Mouse (Mus musculus) myocyte (in vitro differentiated cells): Measurements from ENCODE around the gene Pard3. TPM values are rescaled to one million over a fixed set of nuclear protein-coding genes. Genes with fewer than 3 reads are reported as not detected.
A peak's percentile ranks its signal among the peaks of the same experiment; 100 is the strongest.

Experiments used
- H3K27me3 ChIP-seq: one replicate; pipeline ENCODE4 v1.6.1; 2011; ENCODE audit not compliant: control insufficient read depth, insufficient read depth, insufficient read length
- H3K36me3 ChIP-seq: one replicate; pipeline ENCODE4 v1.6.1; 2011; ENCODE audit not compliant: control insufficient read depth, insufficient read depth
- H3K4me2 ChIP-seq: one replicate; pipeline ENCODE4 v1.6.1; 2011; ENCODE audit warnings: low read depth, control low read depth
- H3K4me3 ChIP-seq: one replicate; pipeline ENCODE4 v1.5.1; 2011; ENCODE audit warnings: mild to moderate bottlenecking, control low read depth, moderate library complexity
- H3K79me2 ChIP-seq: one replicate; pipeline ENCODE4 v1.6.1; 2011; ENCODE audit not compliant: control insufficient read depth, insufficient read depth
- H3ac ChIP-seq: one replicate; pipeline ENCODE4 v1.6.1; 2011; ENCODE audit not compliant: control insufficient read depth, insufficient read length
- CEBPB ChIP-seq: IDR thresholded peaks from 2 replicates; pipeline ENCODE4 v1.6.1; 2011; ENCODE audit warnings: mild to moderate bottlenecking, moderate library complexity; ENCODE audit not compliant: poor library complexity, insufficient read depth, severe bottlenecking
- E2F4 ChIP-seq: IDR thresholded peaks from one replicate; pipeline ENCODE4 v1.6.1; 2011; ENCODE audit warnings: mild to moderate bottlenecking, control low read depth, moderate library complexity; ENCODE audit not compliant: insufficient read depth
- MAX ChIP-seq: IDR thresholded peaks from one replicate; pipeline ENCODE4 v1.6.1; 2011; ENCODE audit warnings: low read depth, mild to moderate bottlenecking, control low read depth
- MYOD1 ChIP-seq, 3 experiments: IDR thresholded peaks; one replicate each; pipeline ENCODE4 v1.6.1; 2011; ENCODE audit warnings: control low read depth in 2 of 3, low read depth in 2 of 3, mild to moderate bottlenecking in 2 of 3, moderate library complexity in 1 of 3; ENCODE audit not compliant: insufficient read length in 2 of 3, control insufficient read depth in 1 of 3
- MYOG ChIP-seq, 3 experiments: IDR thresholded peaks; one replicate each; pipeline ENCODE4 v1.6.1; 2011; ENCODE audit warnings: control low read depth in 2 of 3, low read depth in 2 of 3, mild to moderate bottlenecking in 2 of 3; ENCODE audit not compliant: insufficient read length in 2 of 3, control insufficient read depth in 1 of 3, insufficient read depth in 1 of 3
- POLR2A ChIP-seq: IDR thresholded peaks from one replicate; pipeline ENCODE4 v1.6.1; 2011; ENCODE audit warnings: low read depth, mild to moderate bottlenecking, control low read depth, moderate library complexity; ENCODE audit not compliant: insufficient read length
- POLR2AphosphoS2 ChIP-seq: IDR thresholded peaks from one replicate; pipeline ENCODE4 v1.6.1; 2011; ENCODE audit warnings: low read depth, control low read depth; ENCODE audit not compliant: insufficient read length
- REST ChIP-seq: IDR thresholded peaks from one replicate; pipeline ENCODE4 v1.6.1; 2011; ENCODE audit warnings: mild to moderate bottlenecking, control low read depth, moderate library complexity; ENCODE audit not compliant: insufficient read depth, insufficient read length
- SRF ChIP-seq: IDR thresholded peaks from one replicate; pipeline ENCODE4 v1.6.1; 2011; ENCODE audit warnings: low read depth; ENCODE audit not compliant: control insufficient read depth, insufficient read length
- TCF12 ChIP-seq: IDR thresholded peaks from one replicate; pipeline ENCODE4 v1.6.1; 2011; ENCODE audit warnings: mild to moderate bottlenecking, control low read depth; ENCODE audit not compliant: poor library complexity, insufficient read depth, severe bottlenecking
- TCF3 ChIP-seq: IDR thresholded peaks from one replicate; pipeline ENCODE4 v1.6.1; 2011; ENCODE audit warnings: low read depth, control low read depth; ENCODE audit not compliant: insufficient read length
- USF1 ChIP-seq: IDR thresholded peaks from one replicate; pipeline ENCODE4 v1.6.1; 2011; ENCODE audit warnings: low read depth, mild to moderate bottlenecking, control low read depth, moderate library complexity
- polyA plus RNA-seq: library from polyadenylated mRNA; unstranded; fragments of >200 nt; fragmentation: generic; extraction: Trizol; gene quantifications from one replicate; pipeline ENCODE4 v1.2.1, GENCODE M21; 2012; ENCODE audit warnings: missing spikeins

Pard3 gene
- polyA plus RNA-seq, 1 experiment = 24.3 TPM

- peak overlapping the region; percentile 67 for H3K4me2 ChIP-seq
- H3ac ChIP-seq = no peak overlapping the region
- TF ChIP-seq MAX = no peak
- TF ChIP-seq POLR2A = no peak
- TF ChIP-seq TCF12 = no peak
- TF ChIP-seq MYOD1 (IDR thresholded peaks at IDR 0.05; ENCODE audit: control insufficient read depth in 1 of 3, insufficient read length in 2 of 3, low read depth in 2 of 3) = no peak
- TF ChIP-seq USF1 = no peak
- TF ChIP-seq POLR2AphosphoS2 = no peak
- no peak for TF ChIP-seq E2F4
- TF ChIP-seq SRF = no peak
- no peak for TF ChIP-seq MYOG (IDR thresholded peaks at IDR 0.05; ENCODE audit: control insufficient read depth in 1 of 3, insufficient read depth in 1 of 3, insufficient read length in 2 of 3, low read depth in 2 of 3)
- TF ChIP-seq REST = no peak
- TF ChIP-seq TCF3 = no peak
- TF ChIP-seq CEBPB = no peak
- H3K36me3 ChIP-seq = peaks cover 4% of the 10 kb centered on the region
- H3K4me3 ChIP-seq = no peak overlapping the region
- no peaks in the 10 kb centered on the region for H3K27me3 ChIP-seq
- peaks cover 7% of the 10 kb centered on the region for H3K79me2 ChIP-seq
These were observed 254.2 kb downstream of the Pard3 start for GRCm38 (mm10) chr8:127317914-127318313.

- Histone ChIP-seq H3K4me2 (peak overlapping the region; percentile 67), H3ac (no peak overlapping the region), H3K27me3 (no peaks in the 10 kb centered on the region), H3K36me3 (no peaks in the 10 kb centered on the region), H3K79me2 (peaks cover 7% of the 10 kb centered on the region), H3K4me3 (no peak overlapping the region)
- TF ChIP-seq MYOG (IDR thresholded peaks at IDR 0.05; ENCODE audit: control insufficient read depth in 1 of 3, insufficient read depth in 1 of 3, insufficient read length in 2 of 3, low read depth in 2 of 3) = peak in 1 of 3 experiments; percentile 50
- no peak for TF ChIP-seq POLR2A
- TF ChIP-seq POLR2AphosphoS2 = no peak
- TF ChIP-seq USF1 = peak; percentile 69
- no peak for TF ChIP-seq MAX
- TF ChIP-seq TCF3 = no peak
- TF ChIP-seq TCF12 = peak; percentile 29
- peak; percentile 61 to 94 (median 90) for TF ChIP-seq MYOD1 (IDR thresholded peaks at IDR 0.05; ENCODE audit: control insufficient read depth in 1 of 3, insufficient read length in 2 of 3, low read depth in 2 of 3)
- TF ChIP-seq E2F4 = no peak
These were observed 254.9 kb downstream of the Pard3 start for GRCm38 (mm10) chr8:127318377-127319159.

DNA sequence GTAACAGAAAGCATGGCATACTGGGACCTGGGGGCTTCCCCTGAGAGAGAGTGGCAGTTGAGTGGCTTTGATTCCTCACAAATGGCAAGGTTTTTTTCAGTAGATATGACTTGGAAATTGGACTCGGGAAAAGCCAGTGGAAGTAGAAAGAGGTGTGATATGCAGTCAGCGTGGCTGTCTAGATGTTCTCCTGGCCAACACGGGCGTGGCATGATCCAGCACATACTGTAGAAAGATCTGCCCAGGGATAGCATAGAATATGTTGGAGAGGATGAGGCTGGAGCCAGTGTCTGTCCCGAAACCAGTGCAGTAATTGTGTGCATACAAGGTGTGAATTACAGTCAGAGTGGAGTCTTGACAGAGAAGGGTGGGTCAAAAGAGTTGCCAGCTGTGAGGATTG, 257.2 kb downstream of the Pard3 start:
- H3K4me3 ChIP-seq = no peak overlapping the region
- H3ac ChIP-seq = no peak overlapping the region
- H3K4me2 ChIP-seq = no peak overlapping the region
- H3K27me3 ChIP-seq = no peaks in the 10 kb centered on the region
- TF ChIP-seq MYOG (IDR thresholded peaks at IDR 0.05; ENCODE audit: control insufficient read depth in 1 of 3, insufficient read depth in 1 of 3, insufficient read length in 2 of 3, low read depth in 2 of 3) (no peak), E2F4 (no peak), USF1 (no peak), POLR2A (no peak), SRF (no peak), TCF12 (no peak), MYOD1 (IDR thresholded peaks at IDR 0.05; ENCODE audit: control insufficient read depth in 1 of 3, insufficient read length in 2 of 3, low read depth in 2 of 3) (no peak), POLR2AphosphoS2 (no peak), CEBPB (no peak), REST (no peak), MAX (no peak), TCF3 (no peak)
- peaks cover 8% of the 10 kb centered on the region for H3K36me3 ChIP-seq
- H3K79me2 ChIP-seq = peaks cover 7% of the 10 kb centered on the region

DNA sequence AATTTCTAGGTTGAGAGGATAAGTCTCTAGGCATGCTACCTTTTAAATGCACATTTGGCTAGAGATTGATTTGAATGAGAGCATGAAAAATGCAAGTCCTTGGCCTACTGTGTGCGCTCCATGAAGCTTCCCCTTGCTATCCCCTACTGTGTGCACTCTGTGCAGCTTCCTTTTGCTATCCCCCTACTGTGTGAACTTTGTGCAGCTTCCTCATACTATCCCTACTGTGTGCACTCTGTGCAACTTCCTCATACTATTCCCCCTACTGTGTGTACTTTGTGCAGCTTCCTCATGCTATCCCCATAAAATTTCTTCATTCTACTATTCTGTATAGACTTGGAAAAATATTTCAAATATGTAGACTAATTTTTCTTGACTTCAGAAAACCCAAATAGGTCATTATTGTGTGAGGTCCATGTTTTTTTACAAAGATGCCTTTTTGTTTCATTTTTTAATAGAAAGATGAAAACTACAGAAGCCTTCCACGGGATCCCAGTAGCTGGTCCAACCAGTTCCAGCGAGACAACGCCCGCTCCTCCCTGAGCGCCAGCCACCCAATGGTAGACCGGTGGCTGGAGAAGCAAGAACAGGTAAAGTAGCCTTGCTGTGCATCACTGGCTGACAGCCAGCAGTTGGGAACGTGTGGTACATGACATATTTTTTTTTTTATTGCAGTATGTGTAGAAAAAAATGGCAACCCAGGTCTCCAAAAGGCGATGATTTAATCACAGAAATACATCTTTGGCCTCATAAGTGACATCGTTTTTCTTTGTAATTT, 260.1 kb downstream of the Pard3 start:
- H3K36me3 ChIP-seq = peaks cover 8% of the 10 kb centered on the region
- no peaks in the 10 kb centered on the region for H3K27me3 ChIP-seq
- no peak overlapping the region for H3ac ChIP-seq
- no peaks in the 10 kb centered on the region for H3K79me2 ChIP-seq
- no peak overlapping the region for H3K4me3 ChIP-seq
- TF ChIP-seq USF1 = no peak
- no peak for TF ChIP-seq SRF
- no peak for TF ChIP-seq POLR2A
- no peak for TF ChIP-seq TCF3
- TF ChIP-seq MAX = no peak
- no peak for TF ChIP-seq E2F4
- no peak for TF ChIP-seq CEBPB
- TF ChIP-seq TCF12 = no peak
- TF ChIP-seq MYOG (IDR thresholded peaks at IDR 0.05; ENCODE audit: control insufficient read depth in 1 of 3, insufficient read depth in 1 of 3, insufficient read length in 2 of 3, low read depth in 2 of 3) = no peak
- TF ChIP-seq MYOD1 (IDR thresholded peaks at IDR 0.05; ENCODE audit: control insufficient read depth in 1 of 3, insufficient read length in 2 of 3, low read depth in 2 of 3) = no peak
- no peak for TF ChIP-seq POLR2AphosphoS2
- TF ChIP-seq REST = no peak
- no peak overlapping the region for H3K4me2 ChIP-seq
